Mouse (Mus musculus) right cerebral cortex, adult 2 months (tissue): ENCODE results near the gene Anapc16.
"Not testable (repeated sequence)": the region's sequence is repeated elsewhere in the genome, so short reads cannot be mapped to it uniquely, and the experiment has no call there.

Experiments used
- DNase-seq, 2 experiments: peaks; one replicate each; pipeline ENCODE4 v3.0.0; 2021 to 2022; ENCODE audit warnings: low spot score in 2 of 2

Anapc16 gene

DNA sequence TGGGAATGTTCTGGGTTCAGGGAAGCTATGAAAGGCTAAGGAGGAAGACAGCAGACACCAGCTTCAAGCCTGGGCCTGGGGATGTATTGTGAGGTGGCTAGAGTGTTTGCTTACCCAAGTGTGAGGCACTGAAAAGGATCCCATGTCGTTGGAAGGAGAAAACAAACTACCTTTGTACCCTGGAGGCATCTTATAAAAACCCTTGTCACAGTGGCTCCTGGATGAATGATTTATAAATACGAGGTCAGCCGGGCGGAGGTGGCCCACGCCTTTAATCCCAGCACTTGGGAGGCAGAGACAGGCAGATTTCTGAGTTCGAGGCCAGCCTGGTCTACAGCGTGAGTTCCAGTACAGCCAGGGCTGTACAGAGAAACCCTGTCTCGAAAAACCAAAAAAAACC lies 1.3 kb downstream of the Anapc16 start:
- DNase-seq = not testable (repeated sequence)

GRCm38 (mm10) chr10:59999057-59999456 lies 3.9 kb downstream of the Anapc16 start:
- no peak for DNase-seq

- peak; percentile 53 to 75 for DNase-seq
These were observed 5.3 kb downstream of the Anapc16 start for GRCm38 (mm10) chr10:59997591-59997990.

DNA sequence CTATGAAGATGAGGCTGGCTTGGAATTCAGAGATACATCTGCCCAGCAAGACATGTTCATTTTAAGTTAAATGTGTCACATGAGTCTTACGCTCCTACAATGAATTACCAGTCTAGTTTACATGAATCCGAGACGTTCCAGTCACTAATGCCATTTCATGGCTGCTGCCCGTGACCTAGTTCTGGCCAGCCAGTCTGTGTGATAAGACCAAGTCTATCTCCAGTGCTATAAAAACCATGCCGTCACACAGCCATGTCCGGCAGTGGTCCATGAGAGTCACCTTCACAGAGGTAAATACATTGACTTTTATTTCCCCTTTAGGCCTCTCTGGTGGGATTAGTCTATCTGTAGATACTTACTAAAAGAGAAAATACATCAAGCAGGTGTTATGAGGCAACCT lies 7.0 kb downstream of the Anapc16 start:
- DNase-seq = no peak

DNA sequence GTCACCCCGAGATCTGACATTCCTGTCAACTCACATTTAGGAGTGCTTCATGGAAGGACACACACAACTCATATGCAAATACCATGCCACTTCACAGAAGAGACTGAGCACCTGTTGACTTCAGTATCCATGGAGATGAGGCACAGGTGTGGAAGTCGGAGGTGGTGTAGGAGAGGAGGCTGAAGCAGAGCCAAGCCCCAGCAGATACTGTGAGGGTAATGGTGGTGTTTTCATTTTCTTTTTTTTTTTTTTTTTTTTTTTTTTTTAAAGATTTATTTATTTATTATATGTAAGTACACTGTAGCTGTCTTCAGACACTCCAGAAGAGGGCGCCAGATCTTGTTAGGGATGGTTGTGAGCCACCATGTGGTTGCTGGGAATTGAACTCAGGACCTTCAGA lies 9.1 kb downstream of the Anapc16 start:
- not testable (repeated sequence) for DNase-seq

GRCm38 (mm10) chr10:59992024-59992423 lies 10.9 kb downstream of the Anapc16 start:
- DNase-seq = no peak

DNA sequence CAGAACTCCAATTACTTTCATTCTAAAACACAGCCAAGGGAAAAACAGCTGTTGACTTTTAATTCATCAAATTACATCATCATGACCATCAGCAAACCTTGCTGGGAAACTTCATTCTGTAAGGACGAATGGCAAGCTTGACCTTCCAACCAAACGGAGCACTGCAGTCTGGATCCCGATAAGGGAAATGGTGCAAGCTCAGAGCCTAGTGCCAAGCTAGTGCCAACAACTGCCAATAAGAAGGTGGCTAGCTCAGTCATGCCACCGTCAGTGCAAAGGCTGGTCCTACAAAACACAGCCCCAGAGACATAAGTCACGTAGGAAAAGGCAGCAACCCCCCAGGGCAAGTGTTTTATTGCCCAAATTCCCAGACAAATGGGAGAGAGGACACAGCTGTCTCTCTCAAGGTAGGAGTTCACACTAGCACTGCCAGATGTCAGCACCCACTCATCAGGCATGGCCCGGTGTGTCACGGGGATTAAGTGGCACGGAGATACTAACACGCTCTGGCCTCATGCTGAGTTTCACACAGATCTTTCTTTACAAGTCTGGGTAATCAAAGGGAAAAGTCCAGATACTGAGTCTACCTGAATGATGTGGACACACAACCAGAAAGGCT lies 11.6 kb downstream of the Anapc16 start:
- no peak for DNase-seq

- no peak for DNase-seq
These were observed 12.5 kb downstream of the Anapc16 start for GRCm38 (mm10) chr10:59990393-59990792.

- DNase-seq = no peak
These were observed 14.9 kb downstream of the Anapc16 start for GRCm38 (mm10) chr10:59988036-59988435.

- DNase-seq = no peak
These were observed 20.5 kb downstream of the Anapc16 start for GRCm38 (mm10) chr10:59982379-59982873.

GRCm38 (mm10) chr10:59981792-59982191 lies 21.1 kb downstream of the Anapc16 start:
- DNase-seq = no peak

DNA sequence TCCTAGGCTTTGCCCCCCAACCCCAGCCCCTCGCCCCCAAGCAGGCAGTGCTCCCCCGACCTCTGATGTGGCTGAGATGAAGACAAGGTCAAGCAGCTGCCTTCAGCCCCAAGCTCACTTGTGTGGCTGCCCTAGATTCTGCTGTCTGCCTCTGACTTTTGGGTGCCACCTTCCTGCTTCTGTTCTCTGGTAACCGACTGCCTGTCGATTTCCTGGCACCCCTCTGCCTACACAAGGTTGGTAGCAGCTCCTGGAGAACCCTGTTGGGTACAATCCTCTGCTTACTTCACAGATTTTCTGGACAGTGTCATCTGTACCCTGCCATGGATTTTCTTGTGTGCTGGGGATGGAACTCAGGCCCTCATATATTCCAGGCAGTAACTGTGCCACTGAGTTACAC lies 21.6 kb downstream of the Anapc16 start:
- no peak for DNase-seq

DNA sequence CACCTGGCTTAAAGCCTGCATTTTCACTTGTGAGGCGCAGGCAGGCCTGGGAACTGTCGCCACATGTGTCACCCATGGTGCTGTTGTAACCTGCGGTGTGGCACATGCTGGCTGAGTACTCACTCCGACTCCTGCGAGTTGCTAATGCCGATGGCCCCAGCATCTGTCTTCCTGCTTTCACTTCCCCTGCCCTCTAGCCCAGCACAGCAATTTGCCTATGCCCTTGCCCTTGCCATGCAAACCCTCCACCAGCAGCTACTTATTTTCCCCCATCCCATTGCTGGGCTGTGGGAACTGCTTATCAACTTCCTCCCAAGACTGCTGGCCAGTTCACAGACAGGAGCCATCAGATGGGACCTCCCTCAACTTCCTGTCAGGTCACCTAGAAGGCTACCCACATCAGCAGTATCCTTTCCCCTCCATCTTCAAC lies 22.1 kb downstream of the Anapc16 start:
- DNase-seq = no peak

DNA sequence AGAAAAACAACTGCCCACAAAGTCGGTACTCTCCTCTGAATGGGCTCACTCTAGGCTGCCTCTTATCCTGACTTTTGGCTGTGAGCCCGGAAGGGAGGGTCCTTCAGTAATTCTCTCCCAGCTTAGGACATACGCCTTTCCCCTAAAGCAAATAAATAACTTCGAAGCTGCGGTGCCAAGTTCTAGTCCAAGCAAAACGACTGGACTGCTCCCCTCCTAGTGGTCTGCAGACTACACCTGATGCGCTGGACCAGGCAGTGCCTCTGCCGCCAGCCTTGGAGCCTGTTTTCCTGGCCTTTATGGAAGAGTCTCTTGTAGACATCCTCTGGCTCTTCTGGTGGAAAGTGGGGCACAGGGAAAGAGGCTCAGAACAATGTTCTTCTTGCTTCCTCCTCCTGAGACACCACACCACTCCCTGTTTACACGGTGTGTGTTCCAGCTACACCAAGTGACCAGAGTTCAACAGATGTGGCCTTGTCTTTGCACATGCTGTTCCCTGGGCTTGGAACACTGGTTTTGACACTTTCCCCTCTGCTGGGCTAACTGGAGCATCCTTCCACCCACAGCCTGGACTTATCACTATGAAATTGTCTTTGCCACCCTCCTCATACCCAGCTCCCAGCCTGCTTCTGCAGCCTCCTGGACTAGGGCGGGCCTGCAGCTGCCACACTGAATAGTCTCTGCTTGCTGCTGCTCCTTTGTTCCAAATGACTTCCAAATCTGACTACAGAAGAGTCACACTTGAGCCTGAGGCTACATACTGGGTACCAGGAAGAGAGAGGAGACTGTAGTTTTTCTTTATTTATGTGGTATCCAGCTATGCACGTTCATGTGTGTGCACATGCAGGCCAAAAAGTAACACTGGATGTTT lies 23.8 kb downstream of the Anapc16 start:
- no peak for DNase-seq

GRCm38 (mm10) chr10:59978401-59978800 lies 24.5 kb downstream of the Anapc16 start:
- no peak for DNase-seq

DNA sequence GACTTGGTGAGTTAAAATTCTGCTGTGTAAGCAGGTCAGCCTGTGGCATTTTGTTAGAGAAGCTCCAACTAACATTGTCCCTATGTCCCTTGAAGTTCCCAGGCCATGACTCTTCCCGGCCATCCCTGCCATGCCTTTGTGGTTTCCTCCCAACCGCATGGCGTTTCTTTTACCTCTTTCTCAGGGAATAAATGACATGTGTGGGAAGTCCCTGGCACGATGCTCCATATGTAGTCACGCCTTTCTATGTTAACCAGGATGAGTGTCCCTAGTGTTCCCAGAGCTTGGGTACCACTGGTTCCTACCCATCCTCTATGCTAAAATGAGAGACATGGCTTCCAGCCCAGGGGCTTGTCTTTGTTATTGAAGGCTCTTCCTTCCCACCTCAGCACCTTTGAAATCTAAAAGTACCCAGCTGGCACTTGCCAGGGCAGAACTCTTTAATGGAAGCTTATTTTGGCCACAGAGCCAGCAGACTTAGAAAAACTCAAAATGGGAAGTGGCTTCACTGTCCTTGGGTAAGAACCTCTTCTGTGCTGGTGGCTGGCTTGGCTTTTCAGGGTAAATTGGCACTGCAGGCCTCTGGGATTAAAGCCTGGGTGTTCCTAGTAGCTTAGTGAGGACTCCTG lies 25.1 kb downstream of the Anapc16 start:
- DNase-seq = no peak

GRCm38 (mm10) chr10:59977141-59977540 lies 25.8 kb downstream of the Anapc16 start:
- no peak for DNase-seq

GRCm38 (mm10) chr10:59974786-59975185 lies 28.1 kb downstream of the Anapc16 start:
- no peak for DNase-seq

DNA sequence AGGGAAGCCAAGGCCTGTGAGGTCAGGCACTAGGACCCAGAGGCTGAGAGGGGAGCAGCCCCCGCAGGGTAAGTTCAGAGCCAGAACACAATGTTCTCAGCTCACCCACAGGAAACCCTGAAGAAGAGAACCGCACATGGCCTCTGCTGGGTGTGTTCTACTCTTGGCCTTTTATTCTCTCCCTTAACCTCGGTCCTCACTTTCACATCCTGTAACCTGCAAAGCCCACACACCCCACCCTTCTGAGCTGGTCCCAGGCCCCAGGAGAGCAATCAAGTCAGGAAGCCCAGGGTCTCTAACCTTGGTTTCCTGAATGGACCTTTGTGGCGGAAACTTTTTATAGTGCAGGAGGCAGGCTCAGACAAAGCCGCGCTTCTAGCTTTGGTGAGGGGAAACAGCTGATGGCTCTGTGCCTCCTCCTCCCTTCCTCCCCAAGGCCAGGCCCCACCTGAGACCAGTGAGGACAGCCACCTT lies 28.7 kb downstream of the Anapc16 start:
- no peak for DNase-seq

DNA sequence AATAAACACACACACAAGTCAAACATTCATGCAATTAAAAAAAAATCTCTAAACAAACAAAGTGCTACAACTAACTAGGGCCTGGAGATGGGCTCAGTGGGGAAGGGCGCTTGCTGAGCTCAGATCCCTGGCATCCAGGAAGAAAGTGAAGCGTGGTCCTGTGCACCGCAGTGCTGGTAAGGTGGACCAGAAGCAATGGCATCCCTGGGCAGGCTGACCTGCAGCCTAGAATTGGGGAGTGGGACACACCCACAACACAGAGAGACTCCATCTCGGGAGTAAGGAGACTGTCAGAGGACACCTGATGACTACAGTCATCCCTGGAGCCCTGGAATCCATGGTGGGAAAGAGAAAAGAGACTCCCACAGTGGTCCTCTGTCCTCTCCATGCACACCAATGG lies 29.5 kb downstream of the Anapc16 start:
- no peak for DNase-seq

GRCm38 (mm10) chr10:59972999-59973398 lies 29.9 kb downstream of the Anapc16 start:
- DNase-seq = no peak

DNA sequence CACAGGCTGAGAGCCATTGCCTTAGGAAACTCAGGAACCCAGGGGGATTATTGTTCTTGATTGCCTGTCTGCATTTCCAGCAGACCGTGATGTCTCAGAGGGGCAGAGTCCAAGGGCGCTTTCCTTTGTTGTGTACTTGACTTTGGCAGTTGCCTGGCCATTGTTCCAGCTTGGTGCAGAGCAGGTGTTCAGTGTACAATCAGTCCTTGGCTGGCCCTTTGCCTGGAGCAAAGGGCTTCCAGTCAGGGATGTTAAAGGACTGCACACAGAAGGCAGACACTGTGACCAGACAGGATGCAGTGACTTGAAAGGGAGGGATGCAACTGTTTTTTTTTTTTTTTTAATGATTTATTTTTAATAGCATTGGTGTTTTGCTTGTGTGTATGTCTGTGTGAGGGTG lies 30.4 kb downstream of the Anapc16 start:
- DNase-seq = no peak
